Mouse (Mus musculus): ENCODE data around the gene Nus1. TPM values are rescaled to one million over a fixed set of nuclear protein-coding genes. Genes with fewer than 3 reads are reported as not detected.

Nus1 gene
- polyA plus RNA-seq, 1 experiment from 2014 or later = 12.0 TPM

DNA sequence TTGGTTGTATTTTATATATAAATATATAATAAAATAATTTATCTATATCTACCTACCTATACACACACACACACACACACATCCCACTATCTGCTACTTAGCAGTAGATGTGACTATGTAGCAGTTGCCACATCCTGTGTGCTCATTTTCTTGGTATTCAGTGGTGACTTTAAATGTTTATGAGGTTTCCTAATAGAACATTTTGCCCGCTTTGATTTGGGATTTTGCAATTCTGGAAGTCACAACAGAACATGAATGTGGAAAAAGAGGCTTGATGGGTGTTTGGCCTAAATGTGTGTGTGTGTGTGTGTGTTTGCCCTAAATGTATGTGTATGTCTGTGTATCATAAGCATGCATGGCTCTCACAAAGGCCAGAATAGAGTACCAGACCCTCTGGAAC, 33.8 kb upstream of the Nus1 start:
- ATAC-seq = no peak
- Histone ChIP-seq H3K9ac (ENCODE audit: low read length) (no peak overlapping the region), H3K27ac (ENCODE audit: low read depth, low read length) (no peak overlapping the region), H3K4me2 (ENCODE audit: low read length) (no peak overlapping the region), H3K4me1 (ENCODE audit: control insufficient read depth, insufficient read depth, low read length) (peaks cover 10% of the 10 kb centered on the region), H3K36me3 (ENCODE audit: control insufficient read depth, insufficient read depth, low read length) (no peaks in the 10 kb centered on the region), H3K27me3 (replicated peaks; ENCODE audit: control insufficient read depth, insufficient read depth, low read length) (no peaks in the 10 kb centered on the region), H3K4me3 (ENCODE audit: low read depth, low read length) (no peak overlapping the region), H3K9me3 (replicated peaks; ENCODE audit: control insufficient read depth, low read length) (no peaks in the 10 kb centered on the region)
- no peak for DNase-seq (ENCODE audit: low spot score)
- WGBS = 95% methylated on average over 1 of the region's 1 CpGs

DNA sequence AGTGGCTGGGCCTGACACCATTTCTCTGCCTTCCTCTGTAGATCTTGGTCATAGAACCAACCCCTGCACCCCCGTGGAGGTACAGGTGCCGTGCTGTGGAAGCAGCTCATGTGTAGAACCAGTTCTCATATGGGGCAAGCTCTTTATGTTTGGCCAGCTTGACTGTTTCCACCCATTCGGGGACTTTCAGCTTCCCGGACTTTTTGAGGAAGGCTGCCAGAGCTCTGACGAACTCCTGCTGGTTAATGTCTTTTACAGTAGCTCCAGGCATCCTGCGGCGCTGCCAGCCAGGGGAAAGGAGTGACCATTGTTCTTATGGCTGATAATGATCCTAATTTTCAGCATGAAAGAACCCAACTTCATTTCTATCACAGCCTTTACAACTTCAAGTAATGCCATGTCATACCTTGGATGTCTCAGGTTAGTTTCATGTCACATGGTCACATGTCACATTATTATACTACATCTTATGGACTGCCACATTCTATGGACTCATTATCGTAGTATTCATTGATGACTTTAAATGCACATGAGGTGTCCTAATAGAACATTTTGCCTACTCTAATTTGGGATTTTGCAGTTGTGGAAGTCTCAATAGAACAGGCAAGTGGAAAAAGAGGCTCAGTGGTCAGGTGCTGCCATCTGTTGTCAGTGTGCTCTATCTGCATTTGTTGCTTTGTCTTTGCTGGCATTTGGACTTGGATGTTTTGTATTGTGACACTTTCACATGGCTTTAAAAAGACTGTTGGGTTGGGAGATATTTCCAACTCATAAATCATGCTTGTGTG, 32.3 kb upstream of the Nus1 start:
- DNase-seq (ENCODE audit: low spot score) (peak; percentile 77), ATAC-seq (no peak)
- Histone ChIP-seq H3K27me3 (replicated peaks; ENCODE audit: control insufficient read depth, insufficient read depth, low read length) (no peaks in the 10 kb centered on the region), H3K9me3 (replicated peaks; ENCODE audit: control insufficient read depth, low read length) (no peaks in the 10 kb centered on the region), H3K27ac (ENCODE audit: low read depth, low read length) (no peak overlapping the region), H3K4me3 (ENCODE audit: low read depth, low read length) (no peak overlapping the region), H3K36me3 (ENCODE audit: control insufficient read depth, insufficient read depth, low read length) (no peaks in the 10 kb centered on the region), H3K4me2 (ENCODE audit: low read length) (no peak overlapping the region), H3K9ac (ENCODE audit: low read length) (no peak overlapping the region), H3K4me1 (ENCODE audit: control insufficient read depth, insufficient read depth, low read length) (no peaks in the 10 kb centered on the region)
- WGBS = 25% methylated on average over 8 of the region's 8 CpGs

DNA sequence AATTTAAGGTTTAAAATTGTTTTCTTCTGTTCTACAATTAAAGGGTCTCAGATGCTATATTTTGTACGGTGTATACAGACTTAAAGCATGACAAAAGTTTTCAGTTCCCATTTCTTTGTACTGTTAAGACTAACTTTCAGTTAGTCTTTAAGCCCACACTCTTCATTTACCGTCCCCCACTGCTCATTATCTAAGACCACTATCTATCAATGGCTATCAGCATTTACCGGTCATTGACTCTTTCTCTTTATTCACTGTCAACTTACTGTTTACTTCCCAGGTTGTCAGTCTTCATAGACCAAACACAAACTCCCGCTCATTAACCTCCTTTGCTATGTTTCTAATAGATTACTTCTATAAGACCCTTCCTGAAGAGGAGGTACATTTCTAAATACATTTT, 30.2 kb upstream of the Nus1 start:
- no peaks in the 10 kb centered on the region for H3K27me3 ChIP-seq (replicated peaks; ENCODE audit: control insufficient read depth, insufficient read depth, low read length)
- H3K27ac ChIP-seq (ENCODE audit: low read depth, low read length) = no peak overlapping the region
- H3K4me2 ChIP-seq (ENCODE audit: low read length) = no peak overlapping the region
- DNase-seq (ENCODE audit: low spot score) (no peak), ATAC-seq (no peak)
- H3K4me3 ChIP-seq (ENCODE audit: low read depth, low read length) = no peak overlapping the region
- H3K36me3 ChIP-seq (ENCODE audit: control insufficient read depth, insufficient read depth, low read length) = no peaks in the 10 kb centered on the region
- H3K4me1 ChIP-seq (ENCODE audit: control insufficient read depth, insufficient read depth, low read length) = no peaks in the 10 kb centered on the region
- H3K9ac ChIP-seq (ENCODE audit: low read length) = no peak overlapping the region
- 65% methylated on average over 4 of the region's 4 CpGs for WGBS
- no peaks in the 10 kb centered on the region for H3K9me3 ChIP-seq (replicated peaks; ENCODE audit: control insufficient read depth, low read length)

DNA sequence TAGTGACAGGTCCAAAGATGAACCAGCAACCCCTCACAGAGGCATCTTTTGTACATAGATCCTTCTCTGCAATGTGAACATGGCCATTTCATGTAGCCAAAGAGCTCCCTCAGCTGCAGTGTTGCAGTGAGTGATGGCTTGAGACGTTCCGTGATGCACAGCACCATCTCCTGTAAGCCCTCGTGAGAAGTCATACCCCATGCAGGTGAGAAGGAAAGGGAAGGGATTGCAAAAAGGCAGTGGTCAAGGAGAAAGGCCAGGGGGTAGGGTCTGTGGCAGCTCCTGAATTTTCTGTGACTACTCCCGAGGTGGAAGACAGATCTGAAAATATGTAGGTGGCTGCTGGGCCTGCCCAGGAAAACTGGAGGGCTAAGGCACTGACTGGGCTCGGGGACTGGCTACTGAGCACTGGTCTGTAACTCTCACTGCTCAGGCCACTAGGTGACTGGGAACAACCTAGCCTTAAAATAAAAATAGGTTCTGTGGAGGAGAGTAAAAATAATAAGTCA, 28.4 kb upstream of the Nus1 start, which contains the start of gene Nepn:
Nepn (plus strand) TSS at position 51 of the 509 bp plus-strand sequence.
- 78% methylated on average over 5 of the region's 5 CpGs for WGBS
- no peak for DNase-seq (ENCODE audit: low spot score)

DNA sequence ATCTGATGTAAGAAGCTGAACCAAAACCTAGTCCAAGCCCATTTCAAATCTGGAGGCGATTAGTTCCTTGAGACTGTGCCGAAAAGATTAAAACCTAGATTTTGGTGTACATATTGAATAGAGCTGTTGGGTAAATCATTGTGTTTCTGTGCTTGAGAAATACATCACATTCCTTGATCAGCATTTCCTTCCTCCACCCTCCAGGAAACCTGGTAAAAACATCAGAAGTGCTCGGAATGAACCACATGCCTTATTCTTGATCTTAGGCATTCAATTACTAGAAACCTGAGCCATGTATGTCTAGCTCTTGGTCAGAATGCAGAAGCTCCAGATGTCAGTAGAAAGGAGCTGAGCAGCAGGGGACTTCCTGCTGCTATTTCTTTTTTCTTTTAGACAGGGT, 27.9 kb upstream of the Nus1 start:
- H3K9ac ChIP-seq (ENCODE audit: low read length) = no peak overlapping the region
- H3K4me2 ChIP-seq (ENCODE audit: low read length) = no peak overlapping the region
- no peak overlapping the region for H3K4me3 ChIP-seq (ENCODE audit: low read depth, low read length)
- 69% methylated on average over 3 of the region's 3 CpGs for WGBS
- no peaks in the 10 kb centered on the region for H3K9me3 ChIP-seq (replicated peaks; ENCODE audit: control insufficient read depth, low read length)
- DNase-seq (ENCODE audit: low spot score) (no peak), ATAC-seq (no peak)
- H3K4me1 ChIP-seq (ENCODE audit: control insufficient read depth, insufficient read depth, low read length) = no peaks in the 10 kb centered on the region
- H3K27ac ChIP-seq (ENCODE audit: low read depth, low read length) = no peak overlapping the region
- no peaks in the 10 kb centered on the region for H3K36me3 ChIP-seq (ENCODE audit: control insufficient read depth, insufficient read depth, low read length)
- no peaks in the 10 kb centered on the region for H3K27me3 ChIP-seq (replicated peaks; ENCODE audit: control insufficient read depth, insufficient read depth, low read length)

More for the DNA sequence above, 28.4 kb upstream of the Nus1 start, which contains the start of gene Nepn:
- Histone ChIP-seq H3K9me3 (replicated peaks; ENCODE audit: control insufficient read depth, low read length) (no peaks in the 10 kb centered on the region), H3K4me1 (ENCODE audit: control insufficient read depth, insufficient read depth, low read length) (no peaks in the 10 kb centered on the region), H3K4me3 (ENCODE audit: low read depth, low read length) (no peak within 1 kb of the TSS), H3K27ac (ENCODE audit: low read depth, low read length) (no peak within 1 kb of the TSS), H3K4me2 (ENCODE audit: low read length) (no peak within 1 kb of the TSS), H3K36me3 (ENCODE audit: control insufficient read depth, insufficient read depth, low read length) (no peaks in the 10 kb centered on the region), H3K27me3 (replicated peaks; ENCODE audit: control insufficient read depth, insufficient read depth, low read length) (no peaks in the 10 kb centered on the region), H3K9ac (ENCODE audit: low read length) (no peak within 1 kb of the TSS)
- ATAC-seq = no peak

DNA sequence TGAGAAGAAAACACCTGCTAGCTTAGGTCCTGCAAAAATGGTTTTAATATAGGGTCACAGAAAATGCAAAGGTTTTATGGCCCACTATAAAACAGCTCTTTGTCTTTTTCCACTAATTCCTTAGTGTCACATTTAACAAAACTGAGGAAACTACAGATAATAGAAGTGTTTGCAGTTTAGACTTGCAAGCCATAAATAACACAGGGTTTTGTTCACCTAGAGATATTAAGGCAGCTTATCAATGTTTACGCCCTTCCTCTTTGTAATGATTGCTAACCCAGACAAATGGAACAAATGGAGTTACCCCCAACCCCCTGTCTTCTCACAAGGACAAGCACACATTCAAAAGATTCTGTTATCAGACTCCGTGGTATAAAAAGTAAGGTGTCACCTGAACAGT, 26.1 kb upstream of the Nus1 start:
- H3K4me2 ChIP-seq (ENCODE audit: low read length) = no peak overlapping the region
- no peaks in the 10 kb centered on the region for H3K9me3 ChIP-seq (replicated peaks; ENCODE audit: control insufficient read depth, low read length)
- ATAC-seq (no peak), DNase-seq (ENCODE audit: low spot score) (no peak)
- no peaks in the 10 kb centered on the region for H3K36me3 ChIP-seq (ENCODE audit: control insufficient read depth, insufficient read depth, low read length)
- no peak overlapping the region for H3K9ac ChIP-seq (ENCODE audit: low read length)
- H3K4me1 ChIP-seq (ENCODE audit: control insufficient read depth, insufficient read depth, low read length) = no peaks in the 10 kb centered on the region
- H3K27ac ChIP-seq (ENCODE audit: low read depth, low read length) = no peak overlapping the region
- no peaks in the 10 kb centered on the region for H3K27me3 ChIP-seq (replicated peaks; ENCODE audit: control insufficient read depth, insufficient read depth, low read length)
- H3K4me3 ChIP-seq (ENCODE audit: low read depth, low read length) = no peak overlapping the region
- WGBS = 74% methylated on average over 2 of the region's 2 CpGs

DNA sequence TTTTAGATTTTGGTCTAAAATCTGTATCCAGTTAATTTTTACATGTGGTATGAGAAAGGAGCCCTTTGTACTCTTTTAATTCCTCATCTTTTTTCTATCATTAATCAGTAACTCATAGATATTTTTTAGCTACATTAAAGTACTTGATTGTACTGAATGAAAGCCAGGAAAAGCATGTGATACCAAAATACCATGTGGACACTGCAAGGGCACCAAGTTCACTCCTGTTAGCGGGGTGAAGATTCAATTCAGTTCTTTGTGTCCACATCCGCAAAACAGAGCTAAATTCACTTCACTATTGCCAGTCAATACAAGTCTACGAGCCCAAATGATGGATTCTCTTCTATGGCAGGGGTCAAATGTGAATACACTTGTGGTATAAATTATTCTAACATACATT, 20.7 kb upstream of the Nus1 start:
- Histone ChIP-seq H3K4me1 (ENCODE audit: control insufficient read depth, insufficient read depth, low read length) (no peaks in the 10 kb centered on the region), H3K4me3 (ENCODE audit: low read depth, low read length) (no peak overlapping the region), H3K9me3 (replicated peaks; ENCODE audit: control insufficient read depth, low read length) (no peaks in the 10 kb centered on the region), H3K9ac (ENCODE audit: low read length) (no peak overlapping the region), H3K4me2 (ENCODE audit: low read length) (no peak overlapping the region), H3K27ac (ENCODE audit: low read depth, low read length) (no peak overlapping the region), H3K36me3 (ENCODE audit: control insufficient read depth, insufficient read depth, low read length) (no peaks in the 10 kb centered on the region), H3K27me3 (replicated peaks; ENCODE audit: control insufficient read depth, insufficient read depth, low read length) (no peaks in the 10 kb centered on the region)
- DNase-seq (ENCODE audit: low spot score) (no peak), ATAC-seq (no peak)
- 90% methylated on average over 3 of the region's 3 CpGs for WGBS

DNA sequence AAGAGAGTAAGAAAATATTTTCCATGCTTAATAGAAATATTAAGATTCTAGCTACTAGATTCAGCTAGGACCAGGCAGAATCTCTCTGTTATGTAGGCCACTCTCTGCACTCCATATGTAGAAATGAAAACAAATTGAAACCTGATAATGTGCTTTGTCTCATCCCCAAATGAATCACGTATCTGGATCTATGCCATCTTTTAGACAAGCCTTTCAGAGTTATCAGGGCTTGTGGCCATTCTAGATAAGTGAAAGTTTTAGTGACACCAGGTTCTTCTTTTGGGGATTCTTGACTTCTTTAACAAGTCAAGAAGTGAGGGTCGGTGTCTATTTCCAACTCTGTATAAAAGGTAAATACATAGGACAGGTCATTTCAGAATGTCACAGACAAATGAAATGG, 18.6 kb upstream of the Nus1 start:
- 81% methylated on average over 2 of the region's 2 CpGs for WGBS
- Histone ChIP-seq H3K4me3 (ENCODE audit: low read depth, low read length) (no peak overlapping the region), H3K4me1 (ENCODE audit: control insufficient read depth, insufficient read depth, low read length) (no peaks in the 10 kb centered on the region), H3K9me3 (replicated peaks; ENCODE audit: control insufficient read depth, low read length) (no peaks in the 10 kb centered on the region), H3K36me3 (ENCODE audit: control insufficient read depth, insufficient read depth, low read length) (no peaks in the 10 kb centered on the region), H3K4me2 (ENCODE audit: low read length) (no peak overlapping the region), H3K27ac (ENCODE audit: low read depth, low read length) (no peak overlapping the region), H3K27me3 (replicated peaks; ENCODE audit: control insufficient read depth, insufficient read depth, low read length) (no peaks in the 10 kb centered on the region), H3K9ac (ENCODE audit: low read length) (no peak overlapping the region)
- DNase-seq (ENCODE audit: low spot score) (no peak), ATAC-seq (no peak)

DNA sequence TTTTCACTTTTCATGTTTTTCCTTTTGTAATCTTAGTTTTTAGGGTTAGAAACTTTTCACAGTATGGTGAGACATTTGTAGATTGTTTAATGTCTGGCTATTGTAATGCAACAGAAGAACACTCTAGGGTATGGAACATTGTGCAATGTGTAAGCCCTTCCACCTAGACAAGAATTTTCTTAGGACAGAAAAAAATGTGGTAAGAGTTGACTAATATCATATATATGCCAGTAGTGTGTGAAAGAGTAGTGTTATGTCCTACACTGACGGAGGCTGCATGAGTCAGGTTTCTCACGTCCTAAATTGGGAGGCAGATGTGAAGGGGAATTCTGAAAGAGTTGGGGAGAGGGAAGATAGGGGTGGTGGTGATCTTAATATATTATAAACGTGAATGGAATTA, 17.6 kb upstream of the Nus1 start:
- no peak overlapping the region for H3K27ac ChIP-seq (ENCODE audit: low read depth, low read length)
- no peaks in the 10 kb centered on the region for H3K36me3 ChIP-seq (ENCODE audit: control insufficient read depth, insufficient read depth, low read length)
- 67% methylated on average over 3 of the region's 3 CpGs for WGBS
- H3K4me3 ChIP-seq (ENCODE audit: low read depth, low read length) = no peak overlapping the region
- no peak for ATAC-seq
- no peaks in the 10 kb centered on the region for H3K9me3 ChIP-seq (replicated peaks; ENCODE audit: control insufficient read depth, low read length)
- H3K27me3 ChIP-seq (replicated peaks; ENCODE audit: control insufficient read depth, insufficient read depth, low read length) = no peaks in the 10 kb centered on the region
- no peak for DNase-seq (ENCODE audit: low spot score)
- H3K4me1 ChIP-seq (ENCODE audit: control insufficient read depth, insufficient read depth, low read length) = no peaks in the 10 kb centered on the region
- no peak overlapping the region for H3K4me2 ChIP-seq (ENCODE audit: low read length)
- no peak overlapping the region for H3K9ac ChIP-seq (ENCODE audit: low read length)
